Mouse (Mus musculus) olfactory bulb, adult 2 months (tissue): ENCODE data around the gene Phb.

Experiments used
- CTCF ChIP-seq: fragments of 200-500 bp; IDR thresholded peaks from 2 replicates; pipeline ENCODE4 v1.5.1; 2012; ENCODE audit warnings: low read depth, mild to moderate bottlenecking, low read length, moderate library complexity; ENCODE audit not compliant: insufficient read depth
- POLR2A ChIP-seq: fragments of 200-500 bp; IDR thresholded peaks from 2 replicates; pipeline ENCODE4 v1.6.1; 2012; ENCODE audit warnings: mild to moderate bottlenecking, low read depth, low read length, moderate library complexity; ENCODE audit not compliant: insufficient read depth

DNA sequence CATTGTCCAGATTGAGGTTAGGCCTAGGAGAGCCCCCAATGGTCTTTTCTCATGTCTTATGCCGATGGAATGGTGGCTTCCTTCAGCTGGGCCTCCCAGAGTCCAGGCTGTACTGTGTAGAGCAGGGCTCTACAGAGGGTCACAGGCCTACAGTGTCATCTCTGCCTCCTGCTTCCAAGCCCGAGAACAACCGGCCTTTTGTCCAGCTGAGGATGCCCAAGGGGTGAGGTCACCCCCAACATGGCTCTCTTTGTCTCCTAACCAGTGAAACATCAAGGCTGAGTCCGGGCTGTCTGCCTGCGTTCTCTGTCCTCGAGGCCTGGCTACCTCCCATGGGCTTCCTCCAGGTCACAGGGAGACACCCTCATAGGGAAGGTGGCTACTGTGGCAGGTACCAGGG lies 34.3 kb upstream of the Phb start:
- no peak for TF ChIP-seq CTCF
- TF ChIP-seq POLR2A = no peak
